Mouse (Mus musculus) hindbrain, postnatal 0 days (tissue): ENCODE results near the gene Pemt. TPM values are rescaled to one million over a fixed set of nuclear protein-coding genes. Genes with fewer than 3 reads are reported as not detected.

Experiments used
- ATAC-seq: fragments of 200-750 bp; cut with Nextera tagmentation; 2 replicates; pipeline ENCODE4 v1.8.0; 2017; ENCODE audit warnings: mild to moderate bottlenecking, moderate TSS enrichment, moderate library complexity
- DNase-seq: peaks from one replicate; pipeline ENCODE4 v3.0.0-alpha.2; 2015; ENCODE audit warnings: low spot score
- H3K27ac ChIP-seq: fragments of 300-500 bp; sonication (generic); 2 replicates; pipeline ENCODE4 v1.5.1; 2014; ENCODE audit warnings: mild to moderate bottlenecking
- H3K27me3 ChIP-seq: fragments of 300-500 bp; sonication (generic); 2 replicates; pipeline ENCODE4 v1.6.1; 2014; ENCODE audit warnings: low read length, mixed read lengths; ENCODE audit not compliant: insufficient read depth
- H3K36me3 ChIP-seq: fragments of 300-500 bp; sonication (generic); 2 replicates; pipeline ENCODE4 v1.6.1; 2014; ENCODE audit warnings: low read length, mixed read lengths; ENCODE audit not compliant: insufficient read depth
- H3K4me1 ChIP-seq: fragments of 300-500 bp; sonication (generic); 2 replicates; pipeline ENCODE4 v1.6.1; 2014; ENCODE audit warnings: antibody characterized with exemption, low read length, mixed read lengths; ENCODE audit not compliant: insufficient read depth
- H3K4me2 ChIP-seq: fragments of 300-500 bp; sonication (generic); 2 replicates; pipeline ENCODE4 v1.6.1; 2014; ENCODE audit warnings: low read depth, mild to moderate bottlenecking, low read length, moderate library complexity, mixed read lengths
- H3K4me3 ChIP-seq: fragments of 300-500 bp; sonication (generic); 2 replicates; pipeline ENCODE4 v1.5.1; 2014; ENCODE audit warnings: low read length
- H3K9ac ChIP-seq: fragments of 300-500 bp; sonication (generic); replicated peaks from 2 replicates; pipeline ENCODE4 v1.6.1; 2014; ENCODE audit warnings: mild to moderate bottlenecking, low read length, moderate library complexity, mixed read lengths
- H3K9me3 ChIP-seq: fragments of 300-500 bp; sonication (generic); 2 replicates; pipeline ENCODE4 v1.6.1; 2016; ENCODE audit warnings: low read length, mixed read lengths
- CTCF ChIP-seq: IDR thresholded peaks from 2 replicates; pipeline ENCODE4 v1.5.1; 2016; ENCODE audit warnings: antibody characterized with exemption, control low read depth, low read depth
- WGBS: fragments of 180-500 bp; shearing (Covaris S2); extraction: QIAGEN DNeasy Blood & Tissue Kit; methylation state at CpG from one replicate; pipeline ENCODE4 v1.1.7; 2014; 5-methylcytosine and 5-hydroxymethylcytosine counted together
- polyA plus RNA-seq: library from polyadenylated mRNA; unstranded; fragments of >200 nt; fragmentation: Nextera tagmentation; extraction: Ambion mirVana; gene quantifications from 2 replicates; pipeline ENCODE4 v1.2.1, GENCODE M21; 2015
- total RNA-seq: library from RNA; depleted of rRNA; stranded (reverse); fragments of >200 nt; gene quantifications from 2 replicates; pipeline ENCODE4 v1.2.3, GENCODE M21; 2014

The Pemt gene
- total and polyA plus RNA-seq, 2 experiments from 2014 or later = 12.6 to 14.5 TPM

GRCm38 (mm10) chr11:60042277-60042676, 4.0 kb downstream of the Pemt start:
- Histone ChIP-seq H3K9me3 (no peaks in the 10 kb centered on the region), H3K27ac (no peak overlapping the region), H3K4me2 (no peak overlapping the region), H3K4me1 (0 out of 2 replicates have a peak, but pooled peaks cover 5% of the 10 kb centered on the region), H3K27me3 (no peaks in the 10 kb centered on the region), H3K4me3 (no peak overlapping the region), H3K9ac (no peak overlapping the region), H3K36me3 (no peaks in the 10 kb centered on the region)
- ATAC-seq = no peak
- DNase-seq = no peak
- TF ChIP-seq CTCF = no peak

GRCm38 (mm10) chr11:60036537-60037220, 9.6 kb downstream of the Pemt start:
- Histone ChIP-seq H3K27ac (no peak overlapping the region), H3K4me2 (no peak overlapping the region), H3K9ac (no peak overlapping the region), H3K4me3 (no peak overlapping the region), H3K36me3 (no peaks in the 10 kb centered on the region), H3K4me1 (no peaks in the 10 kb centered on the region), H3K9me3 (no peaks in the 10 kb centered on the region), H3K27me3 (no peaks in the 10 kb centered on the region)
- WGBS = 68% methylated on average over 5 of the region's 5 CpGs
- no peak for DNase-seq
- no peak for TF ChIP-seq CTCF
- no peak for ATAC-seq

- no peaks in the 10 kb centered on the region for H3K36me3 ChIP-seq
- 80% methylated on average over 8 of the region's 8 CpGs for WGBS
- ATAC-seq = no peak
These were observed 11.3 kb downstream of the Pemt start for GRCm38 (mm10) chr11:60034911-60035400.

GRCm38 (mm10) chr11:60034293-60034692, 12.0 kb downstream of the Pemt start:
- no peaks in the 10 kb centered on the region for H3K9me3 ChIP-seq
- no peak overlapping the region for H3K9ac ChIP-seq
- no peak for TF ChIP-seq CTCF
- H3K4me3 ChIP-seq = no peak overlapping the region
- WGBS = 56% methylated on average over 6 of the region's 6 CpGs
- no peaks in the 10 kb centered on the region for H3K27me3 ChIP-seq
- no peak for DNase-seq
- H3K36me3 ChIP-seq = no peaks in the 10 kb centered on the region
- ATAC-seq = no peak
- H3K4me2 ChIP-seq = no peak overlapping the region
- H3K4me1 ChIP-seq = 0 out of 2 replicates have a peak, but pooled peaks cover 7% of the 10 kb centered on the region
- no peak overlapping the region for H3K27ac ChIP-seq

More at GRCm38 (mm10) chr11:60034911-60035400, 11.3 kb downstream of the Pemt start:
- Histone ChIP-seq H3K9ac (no peak overlapping the region), H3K9me3 (no peaks in the 10 kb centered on the region), H3K4me3 (no peak overlapping the region), H3K27me3 (no peaks in the 10 kb centered on the region), H3K4me1 (0 out of 2 replicates have a peak, but pooled peaks cover 7% of the 10 kb centered on the region), H3K27ac (no peak overlapping the region), H3K4me2 (no peak overlapping the region)
- DNase-seq = no peak
- no peak for TF ChIP-seq CTCF

- Histone ChIP-seq H3K4me2 (no peak overlapping the region), H3K9me3 (no peaks in the 10 kb centered on the region), H3K4me1 (peaks cover 9% of the 10 kb centered on the region; the same call in 1 of the 2 replicates), H3K9ac (no peak overlapping the region), H3K27ac (no peak overlapping the region), H3K4me3 (no peak overlapping the region), H3K27me3 (no peaks in the 10 kb centered on the region), H3K36me3 (no peaks in the 10 kb centered on the region)
- ATAC-seq = no peak
- no peak for DNase-seq
- TF ChIP-seq CTCF = no peak
- WGBS = 72% methylated on average over 6 of the region's 6 CpGs
These were observed 13.5 kb downstream of the Pemt start for GRCm38 (mm10) chr11:60032586-60033430.

- Histone ChIP-seq H3K36me3 (no peaks in the 10 kb centered on the region), H3K4me3 (no peak overlapping the region), H3K9ac (no peak overlapping the region), H3K4me1 (peaks cover 13% of the 10 kb centered on the region; the same call in 1 of the 2 replicates), H3K4me2 (no peak overlapping the region), H3K27me3 (no peaks in the 10 kb centered on the region), H3K27ac (peak overlapping the region; percentile 9; the same call in 1 of the 2 replicates), H3K9me3 (no peaks in the 10 kb centered on the region)
- TF ChIP-seq CTCF = no peak
- DNase-seq (no peak), ATAC-seq (no peak)
- WGBS = 72% methylated on average over 4 of the region's 4 CpGs
These were observed 15.4 kb downstream of the Pemt start for GRCm38 (mm10) chr11:60030747-60031331.
